Mouse (Mus musculus): ENCODE results near the gene Ehbp1l1. TPM values are rescaled to one million over a fixed set of nuclear protein-coding genes. Genes with fewer than 3 reads are reported as not detected.

Ehbp1l1 gene
- polyA plus RNA-seq, 1 experiment from 2014 or later, result 12.4 TPM

- DNase-seq (no peak), ATAC-seq (ENCODE audit: low FRiP score, low TSS enrichment) (no peak)
- H3K27ac ChIP-seq (replicated peaks; ENCODE audit: low read depth, low read length), result no peak overlapping the region
- H3K9ac ChIP-seq (replicated peaks; ENCODE audit: low read length), result no peak overlapping the region
- no peaks in the 10 kb centered on the region for H3K27me3 ChIP-seq (ENCODE audit: control insufficient read depth, insufficient read depth, low read length)
- H3K4me1 ChIP-seq (ENCODE audit: control insufficient read depth, insufficient read depth, low read length), result peaks cover 17% of the 10 kb centered on the region
- WGBS, result 97% methylated on average over 13 of the region's 13 CpGs
- H3K4me3 ChIP-seq (replicated peaks; ENCODE audit: low read depth, low read length), result no peak overlapping the region
- no peaks in the 10 kb centered on the region for H3K9me3 ChIP-seq (ENCODE audit: control insufficient read depth, low read length)
- H3K4me2 ChIP-seq (ENCODE audit: low read length), result no peak overlapping the region
- peaks cover 69% of the 10 kb centered on the region for H3K36me3 ChIP-seq (ENCODE audit: control insufficient read depth, insufficient read depth, low read length)
Measured at GRCm38 (mm10) chr19:5684985-5685384, 41.1 kb downstream of the Ehbp1l1 start.

DNA sequence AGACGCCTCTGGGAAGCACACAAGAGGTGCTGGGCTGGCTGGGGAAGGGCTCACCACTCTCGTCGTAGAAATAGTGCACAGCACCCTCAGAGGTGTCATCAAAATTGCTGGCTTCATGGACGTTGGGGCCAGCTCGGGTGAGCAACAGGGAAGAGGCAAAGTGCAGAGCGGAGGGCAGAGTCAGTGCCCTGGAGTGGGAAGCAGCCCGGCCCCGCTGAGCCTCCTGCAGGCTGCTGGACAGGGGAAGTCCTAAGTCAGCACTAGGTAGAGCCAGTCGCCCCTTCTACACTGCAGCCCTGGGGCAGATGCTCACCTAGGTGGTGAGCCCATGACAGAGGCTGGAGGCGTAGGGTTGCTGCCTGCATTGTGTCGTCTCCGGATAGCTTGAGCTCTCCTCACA lies 41.9 kb downstream of the Ehbp1l1 start:
- ATAC-seq (ENCODE audit: low FRiP score, low TSS enrichment) (no peak), DNase-seq (no peak)
- 95% methylated on average over 12 of the region's 12 CpGs for WGBS
- no peak overlapping the region for H3K4me2 ChIP-seq (ENCODE audit: low read length)
- no peaks in the 10 kb centered on the region for H3K27me3 ChIP-seq (ENCODE audit: control insufficient read depth, insufficient read depth, low read length)
- no peak overlapping the region for H3K4me3 ChIP-seq (replicated peaks; ENCODE audit: low read depth, low read length)
- H3K36me3 ChIP-seq (ENCODE audit: control insufficient read depth, insufficient read depth, low read length), result peaks cover 76% of the 10 kb centered on the region
- H3K4me1 ChIP-seq (ENCODE audit: control insufficient read depth, insufficient read depth, low read length), result peaks cover 11% of the 10 kb centered on the region; the same call in 1 of the 2 replicates
- H3K9me3 ChIP-seq (ENCODE audit: control insufficient read depth, low read length), result no peaks in the 10 kb centered on the region
- H3K27ac ChIP-seq (replicated peaks; ENCODE audit: low read depth, low read length), result no peak overlapping the region
- H3K9ac ChIP-seq (replicated peaks; ENCODE audit: low read length), result no peak overlapping the region

DNA sequence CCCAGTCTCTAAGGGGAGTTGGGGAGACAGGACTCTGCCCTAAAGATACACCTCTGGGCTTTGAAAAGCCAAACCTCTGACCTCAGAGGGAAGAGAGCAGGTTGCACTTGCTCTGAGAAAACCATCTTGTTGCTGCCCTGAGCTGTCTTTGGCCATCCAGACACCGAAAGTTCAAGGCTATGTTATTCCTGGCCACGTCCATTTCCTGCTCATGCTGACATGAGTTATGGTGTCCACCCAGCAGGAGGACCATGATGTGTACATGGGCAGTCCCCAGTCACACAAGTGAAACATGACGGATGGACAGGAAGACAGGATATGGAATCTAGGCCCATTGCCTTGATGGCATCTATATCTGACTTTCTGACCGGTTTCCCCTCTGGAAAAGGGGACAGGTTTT lies 45.7 kb downstream of the Ehbp1l1 start:
- no peak overlapping the region for H3K4me3 ChIP-seq (replicated peaks; ENCODE audit: low read depth, low read length)
- WGBS, result 89% methylated on average over 4 of the region's 4 CpGs

DNA sequence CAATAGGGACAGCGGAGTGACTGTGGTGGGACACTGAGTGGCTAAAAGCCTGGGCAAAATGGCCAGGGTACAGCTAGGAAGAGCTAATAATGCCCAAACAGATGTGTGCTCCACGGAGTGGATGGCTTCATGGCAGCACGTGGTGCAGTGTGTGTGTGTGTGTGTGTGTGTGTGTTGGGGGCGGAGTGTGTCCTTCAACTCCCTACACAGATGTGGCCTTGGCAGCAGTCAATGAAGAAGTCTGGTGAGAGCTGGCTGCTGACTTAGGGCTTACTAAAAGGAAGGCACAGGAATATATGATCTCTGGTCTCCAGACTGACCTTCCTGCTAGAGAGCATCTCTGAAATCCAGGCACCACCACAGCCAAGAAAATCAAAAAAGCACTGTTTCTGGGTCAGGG lies 57.7 kb downstream of the Ehbp1l1 start:
- no peak for DNase-seq
- no peak overlapping the region for H3K9ac ChIP-seq (replicated peaks; ENCODE audit: low read length)
- no peak overlapping the region for H3K27ac ChIP-seq (replicated peaks; ENCODE audit: low read depth, low read length)
- no peak overlapping the region for H3K4me2 ChIP-seq (ENCODE audit: low read length)
- ATAC-seq (ENCODE audit: low FRiP score, low TSS enrichment), result no peak
- H3K27me3 ChIP-seq (ENCODE audit: control insufficient read depth, insufficient read depth, low read length), result no peaks in the 10 kb centered on the region
- H3K36me3 ChIP-seq (ENCODE audit: control insufficient read depth, insufficient read depth, low read length), result peaks cover 88% of the 10 kb centered on the region
- H3K4me3 ChIP-seq (replicated peaks; ENCODE audit: low read depth, low read length), result no peak overlapping the region
- no peaks in the 10 kb centered on the region for H3K9me3 ChIP-seq (ENCODE audit: control insufficient read depth, low read length)
- 95% methylated on average over 4 of the region's 4 CpGs for WGBS
- peaks cover 4% of the 10 kb centered on the region for H3K4me1 ChIP-seq (ENCODE audit: control insufficient read depth, insufficient read depth, low read length)

More for the DNA sequence above, 45.7 kb downstream of the Ehbp1l1 start:
- Histone ChIP-seq H3K9me3 (ENCODE audit: control insufficient read depth, low read length) (no peaks in the 10 kb centered on the region), H3K4me2 (ENCODE audit: low read length) (no peak overlapping the region), H3K27me3 (ENCODE audit: control insufficient read depth, insufficient read depth, low read length) (no peaks in the 10 kb centered on the region), H3K4me1 (ENCODE audit: control insufficient read depth, insufficient read depth, low read length) (no peaks in the 10 kb centered on the region), H3K27ac (replicated peaks; ENCODE audit: low read depth, low read length) (no peak overlapping the region), H3K36me3 (ENCODE audit: control insufficient read depth, insufficient read depth, low read length) (peaks cover 93% of the 10 kb centered on the region), H3K9ac (replicated peaks; ENCODE audit: low read length) (no peak overlapping the region)
- DNase-seq (no peak), ATAC-seq (ENCODE audit: low FRiP score, low TSS enrichment) (no peak)

DNA sequence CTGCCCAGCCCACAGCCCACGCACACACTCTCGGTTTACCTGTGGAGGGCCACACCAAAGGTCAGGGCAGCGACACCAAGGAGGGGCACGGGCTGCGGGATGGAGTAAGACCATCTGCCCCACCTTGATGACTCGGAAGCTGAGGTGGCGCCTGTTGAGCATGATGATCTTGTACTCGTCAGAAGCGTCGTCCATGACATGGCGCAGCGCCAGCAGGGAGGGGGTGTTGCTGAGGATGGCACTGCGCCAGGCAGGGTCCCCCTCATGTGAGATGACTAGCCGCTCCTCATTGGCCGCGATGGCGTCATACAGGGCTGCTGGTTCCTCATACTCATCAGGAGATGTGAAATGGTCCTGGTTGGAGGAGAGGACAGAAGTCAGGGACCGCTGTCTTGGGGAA lies 59.7 kb downstream of the Ehbp1l1 start:
- peaks cover 4% of the 10 kb centered on the region for H3K4me1 ChIP-seq (ENCODE audit: control insufficient read depth, insufficient read depth, low read length)
- no peak overlapping the region for H3K27ac ChIP-seq (replicated peaks; ENCODE audit: low read depth, low read length)
- H3K4me2 ChIP-seq (ENCODE audit: low read length), result no peak overlapping the region
- ATAC-seq (ENCODE audit: low FRiP score, low TSS enrichment), result no peak
- WGBS, result 93% methylated on average over 18 of the region's 18 CpGs
- DNase-seq, result no peak
- no peak overlapping the region for H3K9ac ChIP-seq (replicated peaks; ENCODE audit: low read length)
- no peaks in the 10 kb centered on the region for H3K9me3 ChIP-seq (ENCODE audit: control insufficient read depth, low read length)
- no peak overlapping the region for H3K4me3 ChIP-seq (replicated peaks; ENCODE audit: low read depth, low read length)
- no peaks in the 10 kb centered on the region for H3K27me3 ChIP-seq (ENCODE audit: control insufficient read depth, insufficient read depth, low read length)
- peaks cover 68% of the 10 kb centered on the region for H3K36me3 ChIP-seq (ENCODE audit: control insufficient read depth, insufficient read depth, low read length)

DNA sequence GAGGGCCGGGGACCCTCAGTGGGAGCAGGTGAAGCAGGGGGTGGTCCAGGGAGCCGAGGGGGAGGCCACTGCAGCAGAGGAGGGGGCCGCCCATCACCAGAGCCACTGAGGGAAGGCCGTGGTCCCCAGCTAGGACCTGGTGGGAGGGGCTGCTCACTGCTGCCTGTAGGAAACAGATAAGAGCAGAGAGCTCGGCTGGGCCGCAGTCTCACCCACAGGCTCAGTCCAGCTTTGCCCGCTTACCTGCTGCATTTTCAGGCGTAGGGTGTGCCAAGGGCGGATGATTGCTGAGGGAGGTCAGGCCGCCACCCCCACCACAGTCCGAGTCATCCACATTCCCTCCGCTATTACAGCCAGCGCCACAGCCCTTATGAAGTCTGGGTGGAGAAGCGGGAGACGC lies 60.7 kb downstream of the Ehbp1l1 start:
- H3K36me3 ChIP-seq (ENCODE audit: control insufficient read depth, insufficient read depth, low read length), result peaks cover 59% of the 10 kb centered on the region
- H3K27me3 ChIP-seq (ENCODE audit: control insufficient read depth, insufficient read depth, low read length), result no peaks in the 10 kb centered on the region
- ATAC-seq (ENCODE audit: low FRiP score, low TSS enrichment) (no peak), DNase-seq (no peak)
- 90% methylated on average over 15 of the region's 15 CpGs for WGBS
- peaks cover 4% of the 10 kb centered on the region for H3K4me1 ChIP-seq (ENCODE audit: control insufficient read depth, insufficient read depth, low read length)
- no peak overlapping the region for H3K4me3 ChIP-seq (replicated peaks; ENCODE audit: low read depth, low read length)
- H3K9ac ChIP-seq (replicated peaks; ENCODE audit: low read length), result no peak overlapping the region
- H3K27ac ChIP-seq (replicated peaks; ENCODE audit: low read depth, low read length), result no peak overlapping the region
- H3K4me2 ChIP-seq (ENCODE audit: low read length), result no peak overlapping the region
- no peaks in the 10 kb centered on the region for H3K9me3 ChIP-seq (ENCODE audit: control insufficient read depth, low read length)

- no peak overlapping the region for H3K4me3 ChIP-seq (replicated peaks; ENCODE audit: low read depth, low read length)
- ATAC-seq (ENCODE audit: low FRiP score, low TSS enrichment) (no peak), DNase-seq (no peak)
- no peak overlapping the region for H3K9ac ChIP-seq (replicated peaks; ENCODE audit: low read length)
- H3K36me3 ChIP-seq (ENCODE audit: control insufficient read depth, insufficient read depth, low read length), result peaks cover 52% of the 10 kb centered on the region
- H3K4me1 ChIP-seq (ENCODE audit: control insufficient read depth, insufficient read depth, low read length), result peaks cover 4% of the 10 kb centered on the region
- H3K27me3 ChIP-seq (ENCODE audit: control insufficient read depth, insufficient read depth, low read length), result no peaks in the 10 kb centered on the region
- H3K4me2 ChIP-seq (ENCODE audit: low read length), result no peak overlapping the region
- no peak overlapping the region for H3K27ac ChIP-seq (replicated peaks; ENCODE audit: low read depth, low read length)
- no peaks in the 10 kb centered on the region for H3K9me3 ChIP-seq (ENCODE audit: control insufficient read depth, low read length)
- 95% methylated on average over 10 of the region's 10 CpGs for WGBS
Measured at GRCm38 (mm10) chr19:5664669-5665257, 61.4 kb downstream of the Ehbp1l1 start.

DNA sequence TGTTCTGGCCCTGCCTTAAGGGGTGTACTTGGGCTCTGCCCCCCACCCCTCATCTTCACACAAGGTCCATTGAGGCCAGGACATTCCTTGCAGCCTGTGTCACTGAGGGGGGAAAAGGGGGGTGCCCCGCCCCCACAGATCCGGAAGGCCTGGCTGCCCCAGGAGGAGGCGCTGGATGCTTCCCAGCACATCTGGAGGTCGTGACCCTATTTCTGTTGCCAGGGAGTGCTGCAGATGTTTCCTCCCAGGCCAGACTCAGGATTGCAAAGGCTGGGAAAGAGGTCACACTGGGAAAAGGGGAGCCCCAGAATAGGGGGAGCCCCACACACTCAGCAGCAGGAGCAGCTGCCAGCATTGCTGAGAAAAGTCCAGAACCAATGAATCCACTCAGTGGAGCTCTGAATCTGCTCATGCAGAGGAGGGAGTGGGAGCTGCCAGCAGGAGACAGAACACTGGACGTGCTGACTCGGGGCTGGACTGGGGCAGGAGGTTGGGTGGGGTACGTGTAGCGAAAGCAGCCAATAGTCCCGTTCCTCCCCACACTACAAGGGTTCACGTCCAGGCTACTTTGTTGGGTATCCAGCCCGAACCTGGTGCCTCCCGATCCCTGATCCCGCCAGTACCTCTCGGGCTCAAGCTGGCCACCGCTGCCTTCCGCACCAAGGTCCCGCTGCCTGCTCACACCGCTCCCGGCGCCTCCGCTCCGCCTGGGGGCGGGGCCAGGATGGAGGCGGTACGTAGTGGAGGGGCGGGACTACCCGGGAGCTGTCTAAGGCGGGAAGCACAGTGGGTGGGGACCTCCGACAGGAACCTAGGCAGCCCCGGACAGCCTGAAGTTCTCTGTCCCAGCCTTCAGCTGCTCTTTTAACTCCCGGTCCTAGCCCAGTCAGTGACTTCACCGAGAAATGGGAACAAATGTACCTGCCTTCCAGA lies 62.9 kb downstream of the Ehbp1l1 start, which contains the start of gene Sipa1:
TSS of gene Sipa1 (minus strand) at position 727 of the 933 bp plus-strand sequence.
- H3K27ac ChIP-seq (replicated peaks; ENCODE audit: low read depth, low read length), result peak within 1 kb of the TSS; percentile 57
- DNase-seq (peak; percentile 82), ATAC-seq (ENCODE audit: low FRiP score, low TSS enrichment) (peak; percentile 81)
- peaks cover 4% of the 10 kb centered on the region for H3K4me1 ChIP-seq (ENCODE audit: control insufficient read depth, insufficient read depth, low read length)
- peak within 1 kb of the TSS; percentile 53 for H3K4me2 ChIP-seq (ENCODE audit: low read length)
- peak within 1 kb of the TSS; percentile 30 for H3K4me3 ChIP-seq (replicated peaks; ENCODE audit: low read depth, low read length)
- 1% methylated on average over 32 of the region's 32 CpGs for WGBS
- no peaks in the 10 kb centered on the region for H3K27me3 ChIP-seq (ENCODE audit: control insufficient read depth, insufficient read depth, low read length)
- no peaks in the 10 kb centered on the region for H3K9me3 ChIP-seq (ENCODE audit: control insufficient read depth, low read length)
- peaks cover 37% of the 10 kb centered on the region for H3K36me3 ChIP-seq (ENCODE audit: control insufficient read depth, insufficient read depth, low read length)
- peak within 1 kb of the TSS; percentile 40; the same call in 1 of the 2 replicates for H3K9ac ChIP-seq (replicated peaks; ENCODE audit: low read length)

Data from midbrain, embryonic 14.5 days (tissue).